Mouse (Mus musculus) neutrophil, adult 5-6 weeks (primary cell): Measurements from ENCODE around the gene Cryge. TPM values are rescaled to one million over a fixed set of nuclear protein-coding genes. Genes with fewer than 3 reads are reported as not detected.
A peak's percentile ranks its signal among the peaks of the same experiment; 100 is the strongest.

Experiments used
- ATAC-seq: fragments of 151-379, 151-347 bp; 2 replicates; pipeline ENCODE4 v1.8.0; 2017; ENCODE audit warnings: mild to moderate bottlenecking, moderate TSS enrichment; ENCODE audit not compliant: insufficient number of reproducible peaks, poor library complexity, low FRiP score, severe bottlenecking; ENCODE audit errors: extremely low read depth
- total RNA-seq: library from RNA; stranded (forward); fragments of 200-1000 nt; gene quantifications from 2 replicates; pipeline ENCODE4 v1.2.3, GENCODE M21; 2017

Gene Cryge
- total RNA-seq, 1 experiment from 2014 or later, result not detected

GRCm38 (mm10) chr1:65035513-65035912 is 15.4 kb downstream of the Cryge start:
- ATAC-seq, result no peak

DNA sequence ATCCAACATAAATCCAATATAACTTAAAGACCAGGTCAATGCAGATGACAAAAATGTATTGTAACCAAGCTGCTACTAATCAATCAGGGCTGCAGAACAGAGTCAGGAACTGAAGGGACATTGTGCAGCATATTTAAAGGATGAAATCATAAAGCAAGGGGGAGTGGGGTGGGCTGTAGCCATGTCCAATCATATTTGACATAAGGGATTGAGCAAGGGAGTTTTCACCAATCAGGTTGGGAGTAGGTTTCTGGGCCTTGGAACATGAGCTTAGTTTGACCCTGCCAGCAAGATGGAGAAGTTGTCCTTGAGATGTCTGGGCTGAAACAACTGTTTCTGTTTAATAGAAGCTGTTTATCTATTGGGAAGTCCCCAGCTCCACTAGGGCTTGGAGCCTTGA is 18.3 kb downstream of the Cryge start, which contains the start of gene Akr1cl:
TSS of gene Akr1cl (minus strand) at position 119 of the 400 bp plus-strand sequence.
- no peak for ATAC-seq

DNA sequence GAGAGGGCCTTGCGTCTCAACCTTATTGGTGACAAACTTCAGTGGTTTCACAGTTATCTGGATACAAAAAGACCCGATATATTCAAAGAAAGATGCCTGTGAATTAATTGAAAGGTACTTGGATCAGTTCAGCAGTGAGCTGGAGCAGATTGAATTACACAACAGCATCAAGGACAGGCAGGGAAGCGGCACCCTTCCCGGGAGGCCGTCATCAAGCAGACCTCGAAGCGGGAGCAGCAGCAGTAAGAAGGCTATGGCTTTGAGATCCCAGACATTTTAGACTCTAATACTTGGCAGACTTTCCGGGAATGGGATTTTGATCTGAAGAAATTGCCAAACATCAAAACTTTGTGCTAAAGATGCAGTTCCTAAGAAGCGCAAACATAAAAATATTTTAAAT is 22.7 kb downstream of the Cryge start:
- no peak for ATAC-seq

DNA sequence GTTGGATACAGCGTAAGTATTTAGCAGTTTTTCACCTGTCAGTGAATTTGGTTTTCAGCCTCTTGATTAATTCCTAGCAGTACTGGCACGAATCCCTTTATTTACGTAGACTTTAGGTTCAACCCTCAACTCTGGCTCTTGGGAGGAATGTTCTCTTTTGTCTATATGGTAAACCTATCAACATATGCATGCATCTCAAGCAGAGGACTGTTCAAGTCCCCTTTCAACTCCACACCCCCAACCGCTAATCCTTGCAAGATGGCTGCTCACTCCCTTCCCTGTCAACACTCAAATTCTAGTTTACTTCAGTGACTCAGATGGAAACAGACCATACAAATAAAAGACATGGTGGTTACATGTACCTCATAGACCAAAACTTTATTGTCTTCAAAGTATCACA is 38.2 kb downstream of the Cryge start:
- no peak for ATAC-seq

- ATAC-seq, result peak; percentile 98
These were observed 40.8 kb downstream of the Cryge start for GRCm38 (mm10) chr1:65010153-65010552.

- ATAC-seq, result no peak
These were observed 45.4 kb downstream of the Cryge start for GRCm38 (mm10) chr1:65005575-65005974.

- ATAC-seq, result no peak
These were observed 46.4 kb downstream of the Cryge start for GRCm38 (mm10) chr1:65004526-65004925.

Other genes with a start within 250 kb of the Cryge start
- gene Plekhm3, start 94.3 kb downstream of the Cryge start, total RNA-seq, result 60.1 and 63.2 TPM in 2 replicates
- gene Akr1cl, start 18.4 kb downstream of the Cryge start, total RNA-seq, result not detected in 2 replicates
- not detected in 2 replicates for gene Crygd, start 12.3 kb upstream of the Cryge start, total RNA-seq
- gene Crygc, start 22.5 kb upstream of the Cryge start, total RNA-seq, result not detected in 2 replicates
- not detected in 2 replicates for gene Crygb, start 31.1 kb upstream of the Cryge start, total RNA-seq
- gene Cryga, start 52.2 kb upstream of the Cryge start, total RNA-seq, result not detected in 2 replicates
- gene Gm28845, start 68.4 kb upstream of the Cryge start, total RNA-seq, result not detected in 2 replicates
- gene D630023F18Rik, start 72.1 kb upstream of the Cryge start, total RNA-seq, result not detected in 2 replicates
- 40.1 and 48.5 TPM in 2 replicates for gene Idh1, start 135.4 kb upstream of the Cryge start, total RNA-seq
- gene Pikfyve, start 135.5 kb upstream of the Cryge start, total RNA-seq, result 64.1 and 69.4 TPM in 2 replicates
- gene Pth2r, start 230.9 kb upstream of the Cryge start, total RNA-seq, result 0.12 TPM in 1 of 2 replicates, not detected in the other